Mouse (Mus musculus) cerebellum, adult (tissue): ENCODE results near the gene Med7.
A peak's percentile ranks its signal among the peaks of the same experiment; 100 is the strongest.

Source experiments
- ATAC-seq: cut with Nextera tagmentation; 2 replicates; pipeline ENCODE4 v1.9.2; 2017; ENCODE audit warnings: mild to moderate bottlenecking, moderate library complexity, mixed read lengths; ENCODE audit not compliant: insufficient number of reproducible peaks, low FRiP score, low TSS enrichment

Gene Med7

GRCm38 (mm10) chr11:46436760-46437458 lies at the start of gene Med7:
Gene Med7 (plus strand): TSS chr11:46436925.
- ATAC-seq = peak; percentile 100

GRCm38 (mm10) chr11:46387061-46387460 lies 49.7 kb upstream of the Med7 start:
- no peak for ATAC-seq

- no peak for ATAC-seq
Observed at GRCm38 (mm10) chr11:46388438-46388837, 48.3 kb upstream of the Med7 start.

GRCm38 (mm10) chr11:46389336-46390117 lies 47.2 kb upstream of the Med7 start, which contains the start of gene Itk:
Gene Itk (minus strand): TSS chr11:46389515.
- ATAC-seq = no peak

- ATAC-seq = no peak
Observed at GRCm38 (mm10) chr11:46390621-46391020, 46.1 kb upstream of the Med7 start.

GRCm38 (mm10) chr11:46392890-46393289 lies 43.8 kb upstream of the Med7 start:
- ATAC-seq = no peak

- ATAC-seq = no peak
Observed at GRCm38 (mm10) chr11:46393413-46393812, 43.3 kb upstream of the Med7 start.

GRCm38 (mm10) chr11:46395088-46395487 lies 41.6 kb upstream of the Med7 start:
- no peak for ATAC-seq

- ATAC-seq = no peak
Observed at GRCm38 (mm10) chr11:46395698-46396097, 41.0 kb upstream of the Med7 start.

- ATAC-seq = no peak
Observed at GRCm38 (mm10) chr11:46396167-46396859, 40.4 kb upstream of the Med7 start, which contains the start of gene Fam71b. Gene Fam71b (plus strand): TSS chr11:46396559.

GRCm38 (mm10) chr11:46396860-46397179 lies 39.9 kb upstream of the Med7 start:
- ATAC-seq = no peak

GRCm38 (mm10) chr11:46397900-46398299 lies 38.8 kb upstream of the Med7 start:
- no peak for ATAC-seq

GRCm38 (mm10) chr11:46398473-46398872 lies 38.3 kb upstream of the Med7 start:
- no peak for ATAC-seq

- ATAC-seq = no peak
Observed at GRCm38 (mm10) chr11:46398933-46399383, 37.8 kb upstream of the Med7 start.

GRCm38 (mm10) chr11:46401555-46401954 lies 35.2 kb upstream of the Med7 start:
- ATAC-seq = no peak

GRCm38 (mm10) chr11:46404986-46405385 lies 31.7 kb upstream of the Med7 start:
- no peak for ATAC-seq

GRCm38 (mm10) chr11:46406721-46407120 lies 30.0 kb upstream of the Med7 start:
- ATAC-seq = peak; percentile 40; the same call in 1 of the 2 replicates

- no peak for ATAC-seq
Observed at GRCm38 (mm10) chr11:46410018-46410563, 26.6 kb upstream of the Med7 start.

GRCm38 (mm10) chr11:46418438-46418837 lies 18.3 kb upstream of the Med7 start:
- ATAC-seq = no peak

- ATAC-seq = no peak
Observed at GRCm38 (mm10) chr11:46418860-46419259, 17.9 kb upstream of the Med7 start.
